Mouse (Mus musculus) heart, embryonic 14.5 days (tissue): ENCODE measurements around the gene Fgfr2. TPM values are rescaled to one million over a fixed set of nuclear protein-coding genes. Genes with fewer than 3 reads are reported as not detected.

Experiments
- ATAC-seq: fragments of 200-750 bp; cut with Nextera tagmentation; 2 replicates; pipeline ENCODE4 v1.8.0; 2017; ENCODE audit warnings: low read depth, moderate TSS enrichment; ENCODE audit not compliant: insufficient number of reproducible peaks, insufficient read depth, low FRiP score
- H3K27ac ChIP-seq, 2 experiments: fragments of 200-500 bp in 1 of 2; fragments of 300-500 bp in 1 of 2; sonication (generic) in 1 of 2; replicated peaks in 1 of 2; 2 replicates each; pipeline ENCODE4 v1.5.1; 2012 to 2014; ENCODE audit warnings: low read depth in 2 of 2, low read length in 2 of 2, control low read depth in 1 of 2, mild to moderate bottlenecking in 1 of 2, mixed read lengths in 1 of 2; ENCODE audit not compliant: control insufficient read depth in 1 of 2, insufficient read depth in 1 of 2
- H3K27me3 ChIP-seq: fragments of 300-500 bp; sonication (generic); 2 replicates; pipeline ENCODE4 v1.6.1; 2014; ENCODE audit warnings: mild to moderate bottlenecking, low read length, control low read depth; ENCODE audit not compliant: control insufficient read depth, insufficient read depth
- H3K36me3 ChIP-seq: fragments of 300-500 bp; sonication (generic); 2 replicates; pipeline ENCODE4 v1.6.1; 2014; ENCODE audit warnings: mild to moderate bottlenecking, control low read depth, low read length, mixed read lengths; ENCODE audit not compliant: control insufficient read depth, insufficient read depth
- H3K4me1 ChIP-seq, 2 experiments: fragments of 200-500 bp in 1 of 2; fragments of 300-500 bp in 1 of 2; sonication (generic) in 1 of 2; 2 replicates each; pipeline ENCODE4 v1.6.1; 2012 to 2014; ENCODE audit warnings: low read length in 2 of 2, control low read depth in 1 of 2, mixed read lengths in 1 of 2; ENCODE audit not compliant: control insufficient read depth in 2 of 2, insufficient read depth in 2 of 2
- H3K4me2 ChIP-seq: fragments of 300-500 bp; sonication (generic); 2 replicates; pipeline ENCODE4 v1.6.1; 2014; ENCODE audit warnings: mild to moderate bottlenecking, low read length
- H3K4me3 ChIP-seq, 2 experiments: fragments of 200-500 bp in 1 of 2; fragments of 300-500 bp in 1 of 2; sonication (generic) in 1 of 2; 2 replicates each; pipeline ENCODE4 v1.5.1; 2012 to 2014; ENCODE audit warnings: low read length in 2 of 2, mild to moderate bottlenecking in 2 of 2, control low read depth in 1 of 2, low read depth in 1 of 2, moderate library complexity in 1 of 2; ENCODE audit not compliant: control insufficient read depth in 1 of 2, insufficient read depth in 1 of 2
- H3K9ac ChIP-seq: fragments of 300-500 bp; sonication (generic); 2 replicates; pipeline ENCODE4 v1.6.1; 2014; ENCODE audit warnings: mild to moderate bottlenecking, low read length
- H3K9me3 ChIP-seq: fragments of 300-500 bp; sonication (generic); 2 replicates; pipeline ENCODE4 v1.6.1; 2016; ENCODE audit warnings: low read length, control low read depth; ENCODE audit not compliant: control insufficient read depth
- WGBS: fragments of 180-500 bp; shearing (Covaris S2); extraction: QIAGEN DNeasy Blood & Tissue Kit; methylation state at CpG from one replicate; pipeline ENCODE4 v1.1.7; 2014; 5-methylcytosine and 5-hydroxymethylcytosine counted together
- polyA plus RNA-seq: library from polyadenylated mRNA; unstranded; fragments of >200 nt; fragmentation: Nextera tagmentation; extraction: Ambion mirVana; gene quantifications from 2 replicates; pipeline ENCODE4 v1.2.1, GENCODE M21; 2014

The Fgfr2 gene
- polyA plus RNA-seq, 1 experiment from 2014 or later: 22.4 TPM

DNA sequence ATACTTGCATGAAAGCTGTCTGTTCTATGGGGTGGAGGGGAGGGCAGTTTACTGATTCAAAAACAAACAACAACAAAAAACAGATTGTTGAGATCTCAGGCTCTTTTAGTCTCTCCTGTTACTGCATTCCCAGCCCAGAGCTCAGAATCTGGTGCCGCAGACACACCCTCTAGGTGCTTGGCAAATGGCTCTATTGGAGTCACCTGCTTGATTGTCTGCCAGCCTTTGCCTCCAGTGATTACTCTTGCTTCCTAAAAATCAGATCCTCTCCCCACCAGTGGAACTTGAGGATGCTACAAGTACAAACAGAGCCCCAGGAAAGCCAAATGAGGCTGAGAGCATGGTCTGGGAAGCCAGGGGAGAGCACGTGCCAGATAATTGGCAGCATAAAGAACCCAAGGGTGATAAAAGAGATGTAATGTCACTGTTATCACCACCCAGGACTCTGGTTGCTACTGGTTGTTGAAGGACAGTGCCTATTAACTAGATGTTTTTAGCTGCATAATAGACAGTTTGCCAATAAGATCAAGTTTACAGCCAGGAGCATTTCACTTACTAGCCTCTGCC is 801.7 kb downstream of the Fgfr2 start:
- Histone ChIP-seq H3K36me3 (no peaks in the 10 kb centered on the region), H3K4me3 (no peak overlapping the region), H3K9me3 (no peaks in the 10 kb centered on the region), H3K9ac (no peak overlapping the region), H3K4me1 (peaks cover 6 to 8% of the 10 kb centered on the region in 2 experiments; a peak in 2 of 4 replicates), H3K27ac (no peak overlapping the region), H3K4me2 (no peak overlapping the region), H3K27me3 (no peaks in the 10 kb centered on the region)
- ATAC-seq: no peak
- WGBS: 59% methylated on average over 2 of the region's 2 CpGs

DNA sequence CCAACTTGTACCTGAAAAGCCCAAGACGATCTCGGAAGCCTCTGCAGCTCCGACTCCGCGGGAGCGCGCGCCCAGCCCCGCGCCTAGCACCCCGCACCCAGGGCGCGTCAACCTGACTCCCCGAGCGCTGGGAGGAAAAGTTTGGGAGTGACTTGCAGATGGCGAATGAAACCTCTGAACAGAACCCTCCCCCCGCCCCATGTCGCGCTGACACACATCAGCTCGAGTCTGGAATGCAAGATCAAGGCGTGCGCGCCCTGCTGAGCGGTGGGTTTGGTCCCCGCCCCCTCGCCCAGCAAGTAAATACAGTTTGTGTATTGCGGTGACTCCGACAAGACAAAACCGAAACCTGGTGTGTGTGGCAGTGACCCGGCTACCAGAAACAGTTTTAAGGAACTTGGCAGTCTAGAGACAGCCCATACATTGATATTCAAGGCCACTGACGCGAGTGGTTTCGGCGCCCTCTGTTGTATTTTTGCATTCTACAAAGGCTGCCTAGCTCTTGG is 806.1 kb downstream of the Fgfr2 start, which contains the start of gene Chst15:
Gene Chst15 (minus strand): TSS at position 193 of the 506 bp plus-strand sequence.
- Histone ChIP-seq H3K4me1 (no peaks in the 10 kb centered on the region), H3K4me3 (peak within 1 kb of the TSS; percentile 68 to 79), H3K4me2 (peak within 1 kb of the TSS; percentile 100), H3K36me3 (no peaks in the 10 kb centered on the region), H3K27ac (peak within 1 kb of the TSS; percentile 9 to 39; a peak in 2 of 4 replicates), H3K9ac (peak within 1 kb of the TSS; percentile 82), H3K9me3 (no peaks in the 10 kb centered on the region), H3K27me3 (no peaks in the 10 kb centered on the region)
- WGBS: under 1% methylated on average over 34 of the region's 34 CpGs
- ATAC-seq: 0 out of 2 replicates have a peak, but pooled peaks have one; percentile 13

DNA sequence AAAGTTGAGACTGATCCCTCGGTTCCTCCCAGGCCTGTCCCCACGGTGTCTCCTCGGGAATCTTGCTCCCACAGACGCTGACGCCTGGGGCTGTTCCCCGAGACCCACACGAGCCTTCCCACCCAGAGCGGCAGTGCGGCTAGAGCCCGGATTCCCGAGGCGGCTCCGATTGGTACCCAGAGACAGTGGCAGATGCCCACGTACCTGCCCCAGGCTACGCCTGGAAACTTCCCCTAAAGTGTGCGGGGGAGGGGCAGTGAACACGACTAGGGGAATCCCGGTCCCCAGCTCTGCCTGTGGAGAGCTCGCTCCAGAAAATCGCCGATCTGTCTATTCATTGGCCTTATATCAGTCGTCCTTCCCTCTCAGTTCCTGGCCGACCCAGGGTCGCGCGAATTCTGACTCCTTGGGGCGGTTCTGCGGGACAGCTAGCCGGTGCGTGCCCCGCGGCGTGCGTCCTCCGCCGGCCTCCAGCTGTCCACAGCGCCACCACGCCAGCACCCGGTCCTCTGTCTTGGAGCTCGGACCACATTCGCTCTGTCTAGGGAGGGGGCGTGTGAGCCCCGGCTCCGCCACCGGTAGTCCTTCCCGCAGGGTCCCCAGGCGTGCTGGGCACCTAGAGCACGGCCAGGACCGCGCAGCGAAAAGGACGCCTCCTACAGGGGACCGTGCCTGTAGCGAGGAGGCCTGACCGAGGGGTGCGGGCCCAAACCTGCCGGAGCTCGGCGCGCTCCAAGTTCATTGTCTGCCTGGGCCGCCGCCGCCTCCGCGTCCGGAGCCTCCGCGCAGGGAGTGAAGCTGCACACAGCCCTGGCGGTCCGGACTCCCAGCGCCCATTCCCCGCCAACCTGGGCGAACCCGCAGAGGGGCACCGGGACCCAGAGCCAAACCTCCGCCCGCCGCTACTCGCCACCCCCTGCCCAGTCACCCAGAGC is 806.8 kb downstream of the Fgfr2 start:
- no peaks in the 10 kb centered on the region for H3K9me3 ChIP-seq
- under 1% methylated on average over 79 of the region's 79 CpGs for WGBS
- peak overlapping the region; percentile 68 to 79 for H3K4me3 ChIP-seq
- peak overlapping the region; percentile 100 for H3K4me2 ChIP-seq
- H3K27me3 ChIP-seq: no peaks in the 10 kb centered on the region
- no peaks in the 10 kb centered on the region for H3K4me1 ChIP-seq
- H3K9ac ChIP-seq: peak overlapping the region; percentile 82
- H3K36me3 ChIP-seq: no peaks in the 10 kb centered on the region
- ATAC-seq: peak; percentile 77
- H3K27ac ChIP-seq: peak overlapping the region; percentile 9 to 39; a peak in 2 of 4 replicates

DNA sequence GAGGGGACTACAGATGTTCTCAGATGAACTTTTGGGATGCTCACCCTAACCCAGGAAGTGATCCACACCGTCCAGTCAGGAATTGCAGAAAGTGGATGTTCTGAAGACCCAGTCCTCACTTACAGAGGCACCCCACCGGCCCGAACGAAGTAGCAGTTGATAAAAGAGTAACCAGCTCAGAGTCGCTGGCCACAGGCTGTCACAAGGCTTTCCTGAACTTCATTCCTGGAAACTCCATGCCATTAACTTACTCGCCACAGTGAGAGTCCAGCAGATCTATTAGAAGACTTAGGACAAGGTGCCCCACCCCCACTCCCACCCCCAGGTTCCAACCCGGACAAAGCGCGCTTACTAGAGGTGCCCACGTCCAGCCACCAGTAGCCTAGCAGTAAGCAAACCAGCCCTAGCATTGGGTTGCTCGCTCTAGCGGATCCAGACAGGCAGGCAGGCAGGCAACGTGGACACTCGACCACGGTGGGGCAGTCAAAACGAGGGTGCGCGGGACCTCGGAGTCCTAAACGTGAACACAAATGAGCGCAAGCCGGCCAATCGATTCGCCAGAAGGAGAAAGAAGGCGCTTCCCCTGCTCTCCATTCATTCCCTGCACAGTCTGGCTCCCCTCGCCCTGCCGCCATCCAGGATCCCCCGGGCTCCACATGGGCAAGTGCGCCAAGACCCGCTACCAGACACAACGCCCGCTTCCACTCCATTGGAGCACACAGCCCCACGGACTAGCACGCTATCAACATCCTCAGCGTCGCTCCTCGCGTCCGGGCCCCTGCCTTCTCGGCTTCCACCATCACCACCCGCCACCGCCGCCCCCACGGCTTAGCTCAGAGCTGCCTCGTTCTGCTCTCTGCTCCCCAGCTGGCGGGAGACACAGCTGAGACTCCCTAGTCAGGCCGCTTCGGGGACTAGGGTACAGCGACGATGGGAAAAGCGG is 807.7 kb downstream of the Fgfr2 start:
- H3K9me3 ChIP-seq: no peaks in the 10 kb centered on the region

DNA sequence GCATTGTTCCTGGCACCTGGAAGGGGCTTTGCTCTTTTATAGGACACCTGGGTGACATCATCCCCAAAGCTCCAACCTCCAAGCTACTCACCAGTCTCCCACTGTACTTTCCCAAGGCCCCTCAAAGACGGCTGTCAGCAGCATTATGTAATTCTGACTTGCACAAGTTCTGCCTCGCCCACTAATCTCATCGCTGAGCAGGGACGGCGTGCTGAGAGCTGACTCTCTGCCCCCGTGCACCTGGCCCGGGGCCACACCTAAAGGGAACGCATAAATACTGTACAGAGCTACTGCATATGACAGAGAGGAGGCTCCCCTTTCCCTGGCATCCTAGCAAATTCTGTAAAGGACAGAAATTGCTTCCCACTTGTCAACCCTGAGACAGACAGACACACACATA is 810.8 kb downstream of the Fgfr2 start:
- Histone ChIP-seq H3K4me2 (no peak overlapping the region), H3K36me3 (no peaks in the 10 kb centered on the region), H3K27ac (no peak overlapping the region), H3K4me1 (no peaks in the 10 kb centered on the region), H3K4me3 (no peak overlapping the region), H3K9me3 (no peaks in the 10 kb centered on the region), H3K27me3 (no peaks in the 10 kb centered on the region), H3K9ac (no peak overlapping the region)
- 70% methylated on average over 8 of the region's 8 CpGs for WGBS
- no peak for ATAC-seq

More for the DNA sequence above, 807.7 kb downstream of the Fgfr2 start:
- Histone ChIP-seq H3K4me1 (no peaks in the 10 kb centered on the region), H3K4me2 (peak overlapping the region; percentile 100), H3K36me3 (no peaks in the 10 kb centered on the region), H3K27ac (peak overlapping the region in 1 of 2 experiments; percentile 10; a peak in 2 of 4 replicates), H3K4me3 (peak overlapping the region; percentile 68 to 79), H3K27me3 (no peaks in the 10 kb centered on the region), H3K9ac (peak overlapping the region; percentile 82)
- ATAC-seq: peak; percentile 36; the same call in 1 of the 2 replicates
- WGBS: 2% methylated on average over 50 of the region's 51 CpGs

DNA sequence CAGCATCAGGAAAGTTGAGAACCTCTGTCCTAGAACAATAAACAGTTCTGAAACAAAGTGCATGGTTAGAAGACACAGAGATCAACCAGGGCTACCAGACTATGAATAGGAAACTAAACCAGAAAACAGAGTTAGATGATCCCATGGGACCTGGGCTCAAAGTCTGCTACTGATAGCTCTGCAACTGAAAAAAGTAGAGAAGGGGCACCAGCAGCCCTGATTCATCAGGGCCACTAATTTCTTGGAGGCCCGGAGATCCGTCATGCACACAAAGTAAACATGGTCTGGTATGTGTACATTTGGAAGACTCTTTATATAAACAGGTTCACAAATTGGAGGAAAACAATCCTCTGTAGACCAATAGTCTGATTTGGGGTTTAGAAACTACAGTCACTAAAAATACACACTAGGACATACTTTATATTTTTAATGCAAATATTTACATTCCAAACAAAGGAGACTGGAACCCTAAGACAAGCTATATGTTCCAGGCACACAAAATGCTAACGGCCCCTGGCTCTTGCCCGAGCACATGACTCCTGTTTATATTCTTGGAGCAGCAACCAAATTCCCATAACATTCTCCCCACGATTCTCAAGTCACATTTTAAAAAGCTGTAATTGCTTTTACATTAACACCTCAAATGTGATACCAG is 814.5 kb downstream of the Fgfr2 start:
- no peaks in the 10 kb centered on the region for H3K27me3 ChIP-seq
- H3K9ac ChIP-seq: no peak overlapping the region
- 65% methylated on average over 5 of the region's 5 CpGs for WGBS
- no peak overlapping the region for H3K4me2 ChIP-seq
- H3K4me3 ChIP-seq: no peak overlapping the region
- no peaks in the 10 kb centered on the region for H3K9me3 ChIP-seq
- H3K36me3 ChIP-seq: no peaks in the 10 kb centered on the region
- no peak for ATAC-seq
- H3K27ac ChIP-seq: no peak overlapping the region
- H3K4me1 ChIP-seq: no peaks in the 10 kb centered on the region
